Mouse (Mus musculus) embryonic fibroblast, embryonic 13.5 days (primary cell): ENCODE measurements around the gene C1qtnf9.

Experiments
- CTCF ChIP-seq: IDR thresholded peaks from 2 replicates; pipeline ENCODE4 v1.5.1; 2011; ENCODE audit warnings: mild to moderate bottlenecking, control low read depth, low read length, moderate library complexity, borderline replicate concordance; ENCODE audit not compliant: insufficient read depth
- POLR2A ChIP-seq: IDR thresholded peaks from 2 replicates; pipeline ENCODE4 v1.6.1; 2011; ENCODE audit warnings: low read depth, mild to moderate bottlenecking, control low read depth, low read length, moderate library complexity

- TF ChIP-seq CTCF: no peak
- TF ChIP-seq POLR2A: no peak
These were observed 10.7 kb upstream of the C1qtnf9 start for GRCm38 (mm10) chr14:60757265-60757664.
